Mouse (Mus musculus) CH12.LX (cell line): ENCODE data around the gene S100pbp. TPM values are rescaled to one million over a fixed set of nuclear protein-coding genes. Genes with fewer than 3 reads are reported as not detected.

ENCODE experiments used
- DNase-seq: peaks from one replicate; pipeline ENCODE4 v3.0.0-alpha.2; 2013; ENCODE audit errors: extremely low read depth
- H3K27ac ChIP-seq: 2 replicates; pipeline ENCODE4 v1.5.1; 2012; ENCODE audit warnings: low read depth, mild to moderate bottlenecking, control low read depth, moderate library complexity; ENCODE audit not compliant: insufficient read depth
- H3K27me3 ChIP-seq: replicated peaks from 2 replicates; pipeline ENCODE3; 2012; ENCODE audit warnings: inconsistent platforms
- H3K36me3 ChIP-seq, 2 experiments: replicated peaks in 1 of 2; 2 replicates each; pipeline versions ENCODE3 to v1.6.1; 2012; ENCODE audit warnings: inconsistent platforms in 1 of 2, low read length in 1 of 2, mild to moderate bottlenecking in 1 of 2, mixed read lengths in 1 of 2, moderate library complexity in 1 of 2; ENCODE audit not compliant: control insufficient read depth in 1 of 2, insufficient read depth in 1 of 2
- H3K4me1 ChIP-seq, 2 experiments: 2 replicates each; pipeline ENCODE4 v1.6.1; 2012; ENCODE audit warnings: inconsistent platforms in 1 of 2, moderate library complexity in 1 of 2; ENCODE audit not compliant: insufficient read depth in 2 of 2, control insufficient read depth in 1 of 2
- H3K4me2 ChIP-seq: 2 replicates; pipeline ENCODE4 v1.6.1; 2012; ENCODE audit warnings: low read depth, mild to moderate bottlenecking, control low read depth; ENCODE audit not compliant: poor library complexity, insufficient read depth, severe bottlenecking
- H3K4me3 ChIP-seq, 3 experiments: fragments of 150-350 bp in 1 of 3; sonication (generic) in 1 of 3; replicated peaks in 1 of 3; 2 replicates each; pipeline versions ENCODE3 to v1.5.1; 2011 to 2012; ENCODE audit warnings: low read depth in 2 of 3, low read length in 2 of 3, mild to moderate bottlenecking in 2 of 3, moderate library complexity in 2 of 3, control low read depth in 1 of 3, improper control_type of control experiment in 1 of 3, inconsistent platforms in 1 of 3, mixed read lengths in 1 of 3; ENCODE audit not compliant: poor library complexity in 1 of 3
- H3K79me2 ChIP-seq: replicated peaks from 2 replicates; pipeline ENCODE4 v1.6.1; 2012; ENCODE audit warnings: mild to moderate bottlenecking, moderate library complexity; ENCODE audit not compliant: control insufficient read depth, poor library complexity, insufficient read depth, severe bottlenecking; ENCODE audit errors: extremely low read depth
- H3K9ac ChIP-seq: 2 replicates; pipeline ENCODE4 v1.6.1; 2012; ENCODE audit warnings: low read depth, mild to moderate bottlenecking, control low read depth, moderate library complexity; ENCODE audit not compliant: insufficient read depth
- H3K9me3 ChIP-seq: replicated peaks from 2 replicates; pipeline ENCODE3; 2012; ENCODE audit warnings: low read length, inconsistent platforms, mixed read lengths
- BHLHE40 ChIP-seq: IDR thresholded peaks from 2 replicates; pipeline ENCODE4 v1.6.1; 2011; ENCODE audit warnings: mild to moderate bottlenecking, low read depth, low read length, improper control_type of control experiment
- E2F4 ChIP-seq: IDR thresholded peaks from 2 replicates; pipeline ENCODE4 v1.6.1; 2011; ENCODE audit warnings: low read depth, low read length, improper control_type of control experiment; ENCODE audit not compliant: insufficient replicate concordance
- ETS1 ChIP-seq: conservative IDR thresholded peaks from 2 replicates; pipeline ENCODE4 v1.6.1; 2012; ENCODE audit warnings: low read depth, mild to moderate bottlenecking, inconsistent platforms, low read length, improper control_type of control experiment, moderate library complexity
- GABPA ChIP-seq: IDR thresholded peaks from 2 replicates; pipeline ENCODE4 v1.6.1; 2012; ENCODE audit warnings: low read depth, low read length, improper control_type of control experiment, inconsistent platforms; ENCODE audit not compliant: insufficient replicate concordance
- HCFC1 ChIP-seq: IDR thresholded peaks from 2 replicates; pipeline ENCODE4 v1.6.1; 2012; ENCODE audit warnings: low read depth, mild to moderate bottlenecking, inconsistent platforms, low read length, improper control_type of control experiment
- JUN ChIP-seq: IDR thresholded peaks from 2 replicates; pipeline ENCODE4 v1.6.1; 2011; ENCODE audit warnings: low read depth, mild to moderate bottlenecking, low read length, improper control_type of control experiment, moderate library complexity; ENCODE audit not compliant: insufficient read depth
- MAFK ChIP-seq: IDR thresholded peaks from 2 replicates; pipeline ENCODE4 v1.6.1; 2011; ENCODE audit warnings: low read length, improper control_type of control experiment; ENCODE audit not compliant: insufficient replicate concordance
- MAZ ChIP-seq: IDR thresholded peaks from 2 replicates; pipeline ENCODE4 v1.6.1; 2012; ENCODE audit warnings: low read depth, mild to moderate bottlenecking, inconsistent platforms, low read length, improper control_type of control experiment, moderate library complexity
- MEF2A ChIP-seq: IDR thresholded peaks from 2 replicates; pipeline ENCODE4 v1.6.1; 2014; ENCODE audit warnings: low read depth, mild to moderate bottlenecking, inconsistent platforms, low read length, improper control_type of control experiment, borderline replicate concordance
- MXI1 ChIP-seq: IDR thresholded peaks from 2 replicates; pipeline ENCODE4 v1.6.1; 2011; ENCODE audit warnings: mild to moderate bottlenecking, low read depth, low read length, improper control_type of control experiment
- MYC ChIP-seq: IDR thresholded peaks from 2 replicates; pipeline ENCODE4 v1.6.1; 2011; ENCODE audit warnings: low read depth, mild to moderate bottlenecking, improper control_type of control experiment, low read length
- PAX5 ChIP-seq: IDR thresholded peaks from 2 replicates; pipeline ENCODE4 v1.6.1; 2012; ENCODE audit warnings: low read length, inconsistent platforms, mixed read lengths
- POLR2A ChIP-seq: IDR thresholded peaks from 2 replicates; pipeline ENCODE4 v1.6.1; 2011; ENCODE audit warnings: low read depth, mild to moderate bottlenecking, improper control_type of control experiment, low read length
- POLR2AphosphoS2 ChIP-seq: IDR thresholded peaks from 2 replicates; pipeline ENCODE4 v1.6.1; 2011; ENCODE audit warnings: low read depth, low read length, improper control_type of control experiment
- TCF12 ChIP-seq: IDR thresholded peaks from 2 replicates; pipeline ENCODE4 v1.6.1; 2014; ENCODE audit warnings: low read depth, mild to moderate bottlenecking, inconsistent platforms, low read length, improper control_type of control experiment
- UBTF ChIP-seq: IDR thresholded peaks from 2 replicates; pipeline ENCODE4 v1.6.1; 2012; ENCODE audit warnings: low read depth, mild to moderate bottlenecking, inconsistent platforms, low read length, improper control_type of control experiment, moderate library complexity
- ZC3H11A ChIP-seq: IDR thresholded peaks from 2 replicates; pipeline ENCODE4 v1.6.1; 2012; ENCODE audit warnings: low read depth, mild to moderate bottlenecking, inconsistent platforms, low read length, improper control_type of control experiment
- dilution Hi-C: fragments of 300-500 bp; cut with MboI; formaldehyde crosslinking; loops from 2 replicates; pipeline ENCODE4 v1.14.3; 2020; ENCODE audit warnings: low sequenced_read_pairs; ENCODE audit not compliant: extremely low pct_unique_long_range_greater_than_20kb, extremely low pct_ligation_motif_present
- in situ Hi-C: fragments of 300-500 bp; cut with MboI; formaldehyde crosslinking; loops from 3 replicates; pipeline ENCODE4 v1.14.3; 2019; ENCODE audit warnings: low sequenced_read_pairs, low pct_ligation_motif_present, low pct_unique_long_range_greater_than_20kb, mixed read lengths
- polyA plus RNA-seq: library from polyadenylated mRNA; unstranded; fragments of >175 nt; gene quantifications from 2 replicates; pipeline ENCODE4 v1.2.1, GENCODE M21; 2012; ENCODE audit warnings: low read depth; ENCODE audit not compliant: insufficient read length
- total RNA-seq, 2 experiments: library from RNA; depleted of rRNA; stranded (reverse); fragments of 300-350 nt in 1 of 2; fragments of >200 nt in 1 of 2; gene quantifications; 2 replicates each; pipeline ENCODE4 v1.2.3; 2012 to 2014

The S100pbp gene
- total and polyA plus RNA-seq, 3 experiments = 22.5 to 43.6 (median 43.6) TPM

DNA sequence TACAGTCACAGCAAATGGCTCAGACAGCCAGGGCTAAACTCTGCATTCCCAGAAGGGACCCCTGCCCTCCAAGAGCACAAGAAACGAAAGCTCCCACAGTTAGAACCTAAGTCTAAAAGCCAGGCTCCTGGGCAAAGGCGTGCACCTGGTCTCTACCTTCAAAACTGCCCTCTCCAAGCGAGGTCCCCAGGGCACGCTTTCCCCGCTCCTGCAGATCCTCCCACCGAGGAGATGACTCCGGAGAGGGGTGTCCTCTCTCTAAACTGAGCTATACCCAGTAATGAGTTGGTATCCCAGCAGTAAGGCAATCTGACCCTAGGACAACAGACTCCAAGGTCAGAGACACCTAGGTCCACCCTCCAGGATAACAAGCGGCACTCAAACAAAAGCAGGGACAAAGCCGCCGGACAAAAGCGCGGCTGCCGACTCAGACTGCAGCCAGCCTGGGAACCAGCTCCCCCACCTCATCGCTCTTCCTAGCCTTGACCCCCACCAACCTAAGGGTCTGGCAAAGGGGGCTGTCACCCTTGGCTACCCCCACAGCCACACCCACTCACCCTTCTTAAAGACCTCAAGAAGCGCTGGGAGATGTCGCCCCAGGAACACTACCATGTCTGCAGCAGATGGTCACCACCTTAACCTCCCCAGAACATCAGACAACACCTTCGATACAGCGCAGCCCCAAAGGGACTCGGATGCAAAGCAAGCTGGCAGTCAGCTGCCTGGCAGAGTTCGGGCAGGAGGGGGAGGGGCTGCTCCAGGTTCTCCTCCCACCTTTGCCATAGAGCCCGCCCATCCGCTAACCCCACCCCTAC, 37.9 kb upstream of the S100pbp start:
- Histone ChIP-seq H3K4me2 (no peak overlapping the region), H3K27ac (no peak overlapping the region), H3K4me1 (peaks cover 10 to 19% of the 10 kb centered on the region in 2 experiments), H3K9me3 (no peaks in the 10 kb centered on the region), H3K27me3 (peaks cover 4% of the 10 kb centered on the region), H3K9ac (no peak overlapping the region), H3K4me3 (no peak overlapping the region), H3K36me3 (peaks cover 0 to 12% of the 10 kb centered on the region in 2 experiments), H3K79me2 (no peaks in the 10 kb centered on the region)
- dilution Hi-C loops = no loop called here
- in situ Hi-C loops = no loop called here
- TF ChIP-seq POLR2A (no peak), PAX5 (no peak), MEF2A (no peak), GABPA (no peak)
- no peak for DNase-seq

DNA sequence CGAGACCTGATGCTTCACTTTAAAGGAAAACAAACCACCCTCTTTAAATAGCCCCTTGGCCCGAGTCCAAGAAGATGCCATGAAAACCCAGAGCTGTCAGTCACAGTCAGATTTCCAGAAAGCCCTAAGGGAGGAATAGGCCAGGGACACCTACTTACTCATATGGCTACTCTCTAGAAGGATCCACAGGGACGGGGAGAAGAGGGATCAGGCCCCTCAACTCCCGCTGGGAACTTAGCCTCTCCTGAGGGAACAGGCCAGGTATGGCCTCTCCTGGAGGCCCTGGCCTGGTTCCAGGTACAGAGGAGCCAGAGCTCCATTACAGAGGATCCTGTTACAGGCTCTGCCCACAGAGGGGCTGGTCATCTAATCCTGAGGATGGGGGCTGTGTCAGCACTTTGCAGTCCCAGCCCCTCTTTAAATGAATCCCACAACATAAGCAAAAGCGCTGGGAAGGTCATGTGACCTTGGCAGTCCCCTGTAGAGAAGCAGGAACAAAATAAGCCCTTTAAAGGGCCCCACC, 37.0 kb upstream of the S100pbp start:
- TF ChIP-seq UBTF (no peak), MAFK (no peak), MEF2A (no peak), GABPA (no peak), JUN (no peak)
- in situ Hi-C loops = no loop called here
- Histone ChIP-seq H3K79me2 (no peaks in the 10 kb centered on the region), H3K4me3 (no peak overlapping the region), H3K9ac (no peak overlapping the region), H3K9me3 (no peaks in the 10 kb centered on the region), H3K4me1 (peaks cover 3 to 10% of the 10 kb centered on the region in 2 experiments; a peak in 2 of 4 replicates), H3K27me3 (peaks cover 4% of the 10 kb centered on the region), H3K27ac (no peak overlapping the region), H3K36me3 (peaks cover 0 to 18% of the 10 kb centered on the region in 2 experiments), H3K4me2 (no peak overlapping the region)
- DNase-seq = no peak
- dilution Hi-C loops = no loop called here

DNA sequence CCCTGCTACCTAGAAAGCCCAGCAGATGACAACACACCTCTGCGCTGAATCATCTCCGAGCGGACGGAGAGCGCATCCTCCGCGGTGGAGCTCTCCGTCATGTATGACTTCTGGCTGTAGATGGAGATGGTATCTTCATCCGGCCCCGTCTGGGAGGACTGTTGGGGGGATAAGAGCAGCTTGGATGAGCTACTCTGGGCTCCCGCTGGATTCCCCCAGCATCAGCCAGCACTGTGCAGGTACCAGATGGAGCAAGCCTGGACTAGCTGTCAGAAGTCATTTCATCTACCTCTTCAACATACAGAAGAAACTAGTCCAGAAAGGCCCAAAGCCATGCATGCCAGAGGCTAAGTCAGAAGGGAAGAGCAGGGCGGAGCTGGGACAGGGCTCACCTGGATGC, 35.8 kb upstream of the S100pbp start:
- no peak overlapping the region for H3K4me2 ChIP-seq
- in situ Hi-C loops (no loop called here), dilution Hi-C loops (no loop called here)
- peaks cover 0 to 28% of the 10 kb centered on the region in 2 experiments for H3K36me3 ChIP-seq
- H3K9ac ChIP-seq = no peak overlapping the region
- H3K27ac ChIP-seq = no peak overlapping the region
- H3K4me3 ChIP-seq = no peak overlapping the region
- no peaks in the 10 kb centered on the region for H3K9me3 ChIP-seq
- no peaks in the 10 kb centered on the region for H3K79me2 ChIP-seq
- H3K27me3 ChIP-seq = peaks cover 4% of the 10 kb centered on the region
- no peak for DNase-seq
- no peak for TF ChIP-seq MYC
- TF ChIP-seq MAZ = no peak
- TF ChIP-seq ZC3H11A = no peak
- TF ChIP-seq POLR2AphosphoS2 = no peak
- TF ChIP-seq POLR2A = no peak
- no peak for TF ChIP-seq TCF12
- TF ChIP-seq HCFC1 = no peak
- no peak for TF ChIP-seq ETS1
- TF ChIP-seq MXI1 = no peak
- TF ChIP-seq BHLHE40 = no peak
- TF ChIP-seq E2F4 = no peak
- TF ChIP-seq, all 38 proteins: peak for 0
- H3K4me1 ChIP-seq = 0 out of 4 replicates have a peak, but pooled peaks cover 3% of the 10 kb centered on the region in 2 experiments
